Mouse (Mus musculus): Measurements from ENCODE around the gene Trit1. TPM values are rescaled to one million over a fixed set of nuclear protein-coding genes. Genes with fewer than 3 reads are reported as not detected.
"Not testable (repeated sequence)": the region's sequence is repeated elsewhere in the genome, so short reads cannot be mapped to it uniquely, and the experiment has no call there.

Trit1 gene
- total RNA-seq (2022) = 10 to 100 TPM; 24.4 to 27.4 (median 26.6) TPM

DNA sequence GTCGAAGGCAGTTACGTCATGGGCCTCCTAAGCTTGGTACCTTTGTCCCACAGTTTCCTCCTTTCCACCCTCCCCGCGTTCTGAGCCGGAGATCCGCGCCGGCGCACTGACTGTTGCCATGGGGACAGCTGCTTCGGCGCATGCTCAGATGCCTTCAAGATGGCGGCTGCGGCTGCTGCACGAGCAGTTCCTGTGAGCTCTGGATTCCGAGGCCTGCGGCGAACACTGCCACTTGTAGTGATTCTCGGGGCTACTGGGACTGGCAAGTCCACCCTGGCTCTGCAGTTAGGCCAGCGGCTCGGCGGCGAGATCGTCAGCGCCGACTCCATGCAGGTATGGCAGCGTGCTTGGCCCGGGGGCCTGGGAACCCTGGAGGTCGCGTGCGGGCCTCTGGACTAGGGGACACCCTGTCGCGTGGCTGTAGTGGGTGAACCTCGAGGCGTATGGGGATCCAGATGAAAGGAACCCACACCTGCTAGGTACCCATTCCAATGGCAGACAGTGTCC, at the start of gene Trit1:
Gene Trit1 (plus strand): TSS at position 147 of the 507 bp plus-strand sequence.
- DNase-seq (ENCODE audit: low spot score in 2 of 2) = peak; percentile 92 to 93

DNA sequence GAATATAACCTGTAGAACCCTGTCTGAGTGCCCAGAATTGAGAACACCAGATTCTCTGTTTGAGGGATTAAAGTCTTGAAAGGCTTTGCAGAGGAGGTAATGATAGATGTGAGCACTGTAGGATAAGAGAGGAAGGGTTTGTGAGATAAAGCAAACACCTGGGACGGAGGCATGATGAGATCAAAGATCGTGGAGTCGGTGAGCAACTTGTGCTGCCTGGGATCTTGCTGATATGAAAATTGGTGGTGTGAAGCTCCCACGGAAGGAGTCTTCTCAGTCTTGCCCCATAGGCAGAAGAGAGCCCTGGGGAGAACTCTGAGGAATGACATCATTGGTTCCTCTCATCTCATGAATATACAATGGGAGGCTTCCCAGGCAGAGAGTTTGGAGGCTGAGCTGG, 48.3 kb upstream of the Trit1 start:
- DNase-seq (ENCODE audit: low spot score in 2 of 2) = no peak

DNA sequence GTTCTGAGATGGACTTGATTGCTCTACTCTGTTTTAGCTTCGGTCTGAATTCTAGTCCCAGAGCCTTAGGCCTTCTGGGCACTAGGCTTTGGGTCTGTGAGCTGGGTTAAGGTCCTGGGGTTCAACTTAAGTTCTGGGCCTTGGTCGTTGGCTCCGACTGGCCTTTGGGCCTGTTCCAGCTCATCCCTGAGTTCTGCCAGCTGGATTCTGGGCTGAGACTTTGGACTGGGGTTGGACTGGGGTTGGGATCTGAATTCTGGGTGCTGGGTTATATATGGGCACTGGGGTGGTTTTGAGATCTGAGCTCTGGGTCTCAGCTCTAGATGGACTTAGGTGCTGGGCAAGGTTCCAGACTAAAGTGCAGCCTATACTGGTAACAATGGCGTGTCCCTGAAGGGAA, 45.2 kb upstream of the Trit1 start:
- DNase-seq (ENCODE audit: low spot score in 2 of 2) = no peak

DNA sequence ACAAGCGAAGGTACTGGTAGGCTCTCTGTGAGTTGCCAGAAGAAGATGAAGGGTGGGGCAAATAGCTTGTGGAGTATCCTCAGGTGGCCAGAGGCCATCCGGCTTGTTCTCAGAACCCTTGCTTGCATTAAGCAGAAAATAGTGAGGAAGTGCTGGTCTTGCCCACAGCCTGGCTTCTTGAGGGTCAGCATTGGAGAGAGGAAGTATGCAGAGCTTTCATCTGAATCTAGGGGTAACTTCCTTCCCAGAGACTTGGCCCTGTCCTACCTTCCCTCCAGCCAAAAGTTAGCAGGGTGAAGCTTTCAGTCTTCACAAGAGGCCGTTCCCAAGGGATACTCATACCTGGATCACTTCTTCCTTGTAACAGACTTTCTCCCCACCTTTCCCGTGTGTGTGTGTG, 44.8 kb upstream of the Trit1 start:
- DNase-seq (ENCODE audit: low spot score in 2 of 2) = no peak

DNA sequence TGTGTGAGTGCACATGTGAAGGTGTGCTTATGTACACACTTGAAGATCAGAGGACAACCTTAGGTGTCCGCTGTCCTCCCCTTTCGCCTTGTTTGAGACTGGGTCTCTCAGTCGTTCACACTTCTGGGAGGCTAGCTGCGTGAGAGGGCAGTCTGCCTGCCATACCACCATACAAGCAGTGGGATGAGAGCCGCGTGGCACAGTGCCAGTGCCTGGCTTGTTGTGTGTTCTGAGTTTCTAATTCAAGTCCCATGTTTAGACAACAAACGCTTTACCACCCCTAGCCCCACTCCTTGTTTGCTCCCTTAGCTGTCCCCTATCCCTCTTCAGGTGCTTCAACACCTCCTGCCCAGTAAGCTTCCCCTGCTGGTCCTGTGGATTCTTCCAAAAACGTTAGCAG, 44.3 kb upstream of the Trit1 start:
- DNase-seq (ENCODE audit: low spot score in 2 of 2) = no peak

DNA sequence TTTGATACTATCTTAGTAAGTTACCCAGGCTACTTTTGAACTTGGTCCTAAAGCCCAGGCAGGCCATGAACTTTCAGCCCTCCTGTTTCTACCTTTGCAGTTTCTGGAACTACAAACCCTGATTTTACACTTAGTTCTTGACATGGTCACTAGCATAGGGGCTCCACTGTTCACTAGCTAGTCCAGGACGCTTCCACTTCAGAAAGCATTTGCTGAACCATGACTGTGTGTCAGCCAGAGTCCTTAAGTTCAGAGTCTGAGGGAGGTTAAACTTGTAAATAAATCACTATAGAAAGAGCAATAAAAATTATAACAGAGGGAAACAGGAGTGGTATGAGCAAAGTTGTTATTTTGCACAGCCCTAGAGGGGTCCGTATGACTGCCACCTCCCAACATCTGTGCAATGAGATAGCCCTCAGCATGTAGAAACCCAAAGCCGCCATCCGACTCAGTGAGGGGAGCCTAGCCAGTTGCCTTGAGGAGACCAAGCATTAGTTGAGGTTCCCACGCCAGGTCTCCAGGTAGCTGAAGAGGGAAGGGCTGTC, 41.3 kb upstream of the Trit1 start:
- no peak for DNase-seq (ENCODE audit: low spot score in 2 of 2)

DNA sequence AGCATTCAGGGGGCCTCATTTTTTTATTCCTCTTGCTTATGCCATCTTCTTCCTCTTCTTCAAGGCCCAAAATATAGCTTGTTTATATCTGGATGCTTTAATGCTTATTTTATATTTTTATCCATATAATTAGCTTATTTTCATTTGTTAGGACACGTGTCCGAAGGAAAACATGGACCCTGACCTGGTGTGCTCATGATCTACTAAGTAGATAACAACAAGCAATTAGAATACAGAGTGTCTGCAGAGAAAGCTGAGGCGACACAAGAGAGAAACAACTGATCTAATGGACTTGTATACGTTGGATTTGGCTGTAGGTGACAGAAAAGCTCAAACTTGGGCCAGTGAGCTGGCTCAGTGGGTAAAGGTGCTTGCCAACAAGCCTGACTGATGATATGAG, 39.5 kb upstream of the Trit1 start:
- DNase-seq (ENCODE audit: low spot score in 2 of 2) = no peak

DNA sequence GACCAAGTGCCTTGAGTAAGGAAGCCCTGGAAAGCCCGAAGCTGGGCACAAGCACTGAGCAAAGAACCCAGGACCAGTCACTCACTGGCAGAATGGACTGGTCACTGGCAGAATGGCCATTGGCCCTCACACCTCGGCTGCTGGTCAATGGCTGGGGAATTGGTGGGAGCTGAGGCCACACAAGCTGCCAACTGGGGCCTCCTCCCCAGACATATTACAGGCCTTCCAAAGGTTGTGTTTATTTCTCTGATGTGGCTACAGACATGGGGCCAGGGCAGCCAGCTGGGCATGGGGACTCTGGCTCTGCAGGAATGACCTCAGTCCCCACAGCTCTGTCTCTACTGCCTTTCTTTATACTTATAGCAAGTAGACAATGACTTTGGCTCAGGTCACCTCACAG, 37.5 kb upstream of the Trit1 start:
- no peak for DNase-seq (ENCODE audit: low spot score in 2 of 2)

DNA sequence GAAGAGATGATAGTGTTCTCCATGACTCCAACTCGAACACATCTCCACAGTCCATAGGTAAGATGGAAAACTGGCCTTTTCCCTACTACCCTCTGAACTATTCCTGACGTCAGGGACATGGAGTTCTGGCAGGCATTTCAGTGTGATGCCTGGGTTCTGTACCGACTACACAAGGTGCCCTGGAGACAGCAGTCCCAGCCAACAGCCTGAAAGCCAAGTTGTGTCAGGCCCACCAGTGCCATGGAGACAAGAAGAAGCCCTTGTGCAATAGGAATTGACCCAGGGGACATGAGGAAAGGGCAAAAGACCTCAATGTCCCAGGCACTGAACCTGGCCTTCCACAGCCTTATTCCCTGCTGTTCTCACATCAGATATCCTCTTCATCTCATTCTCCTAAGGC, 36.6 kb upstream of the Trit1 start:
- no peak for DNase-seq (ENCODE audit: low spot score in 2 of 2)

DNA sequence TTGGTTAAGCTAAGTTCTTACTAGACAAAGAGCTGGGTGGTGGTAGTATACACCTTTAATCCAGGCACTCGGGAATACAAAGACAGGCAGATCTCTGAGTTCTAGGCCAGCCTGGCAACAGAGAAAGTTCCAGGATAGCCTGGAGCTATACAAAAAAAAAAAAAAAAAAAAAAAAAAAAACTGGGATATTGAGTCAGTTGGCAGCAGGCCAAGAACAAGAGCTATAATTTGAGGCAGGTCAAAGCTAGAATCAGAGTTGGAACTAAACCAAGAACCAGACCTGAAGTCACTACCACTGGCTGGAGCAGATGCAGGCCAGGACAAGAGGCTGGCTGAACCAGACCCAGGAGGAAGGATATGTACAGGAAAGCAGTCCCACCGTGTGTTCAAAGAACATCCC, 35.7 kb upstream of the Trit1 start:
- no peak for DNase-seq (ENCODE audit: low spot score in 2 of 2)

DNA sequence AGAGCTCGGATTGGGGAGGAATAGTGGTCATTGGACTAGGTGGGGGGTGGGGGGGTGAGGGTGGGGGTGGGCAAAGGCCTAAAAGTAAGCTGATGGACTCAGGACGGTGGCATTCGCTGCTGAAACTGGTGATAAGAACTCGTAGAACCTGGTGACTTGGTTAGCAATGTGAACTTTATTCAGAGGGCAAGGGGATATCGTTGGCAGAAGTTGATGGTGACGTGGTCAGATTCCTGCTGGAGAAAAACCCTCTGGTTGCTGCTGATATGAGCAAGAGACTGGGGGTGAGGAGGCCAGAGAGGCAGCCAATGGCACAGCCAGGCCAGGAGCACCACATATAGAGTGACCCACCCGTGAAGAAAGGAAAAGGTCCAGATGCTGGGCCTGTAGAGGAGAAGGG, 35.2 kb upstream of the Trit1 start:
- no peak for DNase-seq (ENCODE audit: low spot score in 2 of 2)

DNA sequence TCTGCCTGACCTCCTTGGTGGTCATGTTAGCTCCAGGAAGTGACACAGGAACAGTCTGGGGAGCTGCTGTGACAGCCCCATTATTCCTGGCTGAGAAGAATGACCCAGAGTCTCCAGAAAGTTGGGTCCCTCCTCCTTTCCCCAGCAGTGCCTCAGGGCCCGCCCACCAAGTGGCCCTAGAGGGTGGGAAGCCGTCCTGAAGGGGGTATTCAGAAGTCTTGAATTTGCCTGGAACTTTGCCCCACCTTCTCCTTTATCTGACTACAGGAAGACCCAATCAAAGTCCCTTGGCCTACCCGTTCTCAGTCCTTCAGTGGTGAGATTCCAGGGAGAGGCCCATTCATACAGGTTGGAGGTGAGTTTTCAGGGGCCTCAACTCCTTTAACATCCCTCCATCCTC, 34.5 kb upstream of the Trit1 start:
- DNase-seq (ENCODE audit: low spot score in 2 of 2) = no peak

DNA sequence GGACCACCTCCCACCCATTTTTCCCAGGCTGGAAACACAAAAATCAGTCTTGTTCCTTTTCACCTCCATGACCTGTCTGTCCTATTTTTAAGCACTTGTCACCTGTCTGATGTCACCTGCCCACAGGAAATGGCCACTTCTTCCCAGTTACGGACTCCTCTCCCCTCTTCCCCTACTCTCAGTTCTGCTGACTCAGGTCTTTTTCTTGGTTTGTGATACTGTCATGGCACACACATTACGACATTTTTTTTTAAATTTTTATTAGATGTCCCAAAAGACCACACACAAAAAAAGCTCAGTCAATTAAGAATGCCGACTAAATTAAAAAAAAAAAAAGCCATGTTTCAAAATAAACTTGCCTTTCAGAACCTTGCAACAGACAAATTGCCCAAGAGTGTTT, 33.9 kb upstream of the Trit1 start:
- DNase-seq (ENCODE audit: low spot score in 2 of 2) = no peak

DNA sequence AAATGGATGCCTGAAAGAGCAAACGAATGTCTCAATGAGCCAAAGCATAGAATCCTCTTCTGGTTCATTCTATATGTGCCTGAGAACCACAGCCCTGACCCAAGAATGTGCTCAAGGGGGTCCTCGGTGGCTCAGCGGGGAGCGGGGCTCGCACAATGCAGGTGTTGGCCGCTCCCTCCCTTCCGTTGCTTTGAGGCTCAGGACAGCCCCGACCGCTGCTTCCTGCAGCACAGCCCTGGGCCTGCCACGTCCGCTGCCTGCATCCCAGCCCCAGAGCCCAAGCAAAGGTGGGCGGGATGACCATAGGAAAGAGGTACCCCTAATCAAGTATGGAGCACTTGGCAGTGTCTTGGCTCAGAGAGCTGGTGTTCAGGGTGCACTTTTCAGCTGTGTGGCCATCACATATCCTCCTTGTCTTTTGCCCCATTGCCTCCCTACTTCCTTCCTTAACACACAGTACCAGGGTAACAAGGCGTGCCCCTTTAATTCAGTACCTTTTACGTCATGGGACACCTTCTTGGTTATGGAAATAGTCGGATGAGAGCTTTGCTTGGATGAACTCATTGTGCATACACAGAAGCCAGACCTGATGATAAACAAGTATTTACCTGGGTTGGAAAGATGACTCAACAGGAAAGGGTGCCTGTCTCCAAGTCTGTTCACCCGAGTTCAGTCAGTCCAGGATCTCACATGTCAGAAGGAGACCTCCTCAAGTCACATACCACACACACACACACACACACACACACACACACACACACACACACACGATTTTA, 32.7 kb upstream of the Trit1 start:
- DNase-seq (ENCODE audit: low spot score in 2 of 2) = no peak

DNA sequence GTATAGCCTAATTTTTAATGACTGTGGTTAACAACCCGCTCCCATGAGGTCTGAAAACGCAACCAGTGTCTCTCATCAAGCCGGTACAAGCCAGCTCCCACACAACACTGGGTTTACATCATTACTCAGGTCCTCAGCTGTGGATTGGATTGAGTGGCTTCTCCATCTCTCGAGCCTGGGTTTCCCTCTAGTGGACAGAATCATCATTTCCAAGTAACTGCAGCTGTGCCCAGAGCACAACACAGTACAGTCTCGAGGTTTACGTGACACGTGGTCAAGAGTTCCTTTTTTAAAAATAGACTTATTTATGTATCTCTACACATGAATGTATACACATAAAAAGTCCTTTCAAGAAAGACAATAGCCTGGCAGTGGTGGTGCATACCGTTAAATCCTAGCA, 31.3 kb upstream of the Trit1 start:
- DNase-seq (ENCODE audit: low spot score in 2 of 2) = peak; percentile 68 to 70

DNA sequence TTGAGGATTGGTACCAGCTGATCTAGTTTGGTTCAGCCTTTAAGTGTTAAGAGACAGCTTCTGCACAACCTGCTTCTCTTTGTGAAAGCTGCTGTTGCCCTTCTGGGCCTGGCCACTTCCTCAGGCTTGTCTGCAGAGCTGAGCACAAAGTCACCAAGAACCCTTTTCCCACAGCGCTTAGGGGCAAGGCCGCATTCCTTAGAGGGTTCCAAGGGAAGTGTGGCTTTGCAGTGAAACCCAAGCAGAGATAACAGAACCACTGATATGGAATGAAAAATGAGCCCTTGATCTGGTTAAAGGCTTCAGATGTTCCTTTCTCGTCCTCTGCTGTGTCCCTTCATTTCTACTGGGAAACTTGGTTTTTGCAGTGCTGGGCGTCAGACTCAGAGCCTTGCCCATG, 29.0 kb upstream of the Trit1 start:
- DNase-seq (ENCODE audit: low spot score in 2 of 2) = no peak

DNA sequence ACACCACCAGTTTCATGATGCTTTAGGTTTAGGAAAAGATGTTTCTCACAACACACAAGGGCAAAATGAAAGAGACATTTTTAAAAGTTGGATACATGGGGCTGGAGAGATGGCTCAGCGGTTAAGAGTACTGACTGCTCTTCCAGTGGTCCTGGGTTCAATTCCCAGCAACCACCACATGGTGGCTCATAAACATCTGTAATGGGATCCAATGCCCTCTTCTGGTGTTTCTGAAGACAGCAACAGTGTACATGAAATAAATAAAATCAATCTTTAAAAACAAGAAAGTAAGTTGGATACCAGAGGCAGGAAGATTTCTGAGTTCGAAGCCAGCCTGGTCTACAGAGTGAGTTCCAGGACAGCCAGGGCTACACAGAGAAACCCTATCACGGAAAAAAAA, 28.4 kb upstream of the Trit1 start:
- DNase-seq (ENCODE audit: low spot score in 2 of 2) = not testable (repeated sequence)

DNA sequence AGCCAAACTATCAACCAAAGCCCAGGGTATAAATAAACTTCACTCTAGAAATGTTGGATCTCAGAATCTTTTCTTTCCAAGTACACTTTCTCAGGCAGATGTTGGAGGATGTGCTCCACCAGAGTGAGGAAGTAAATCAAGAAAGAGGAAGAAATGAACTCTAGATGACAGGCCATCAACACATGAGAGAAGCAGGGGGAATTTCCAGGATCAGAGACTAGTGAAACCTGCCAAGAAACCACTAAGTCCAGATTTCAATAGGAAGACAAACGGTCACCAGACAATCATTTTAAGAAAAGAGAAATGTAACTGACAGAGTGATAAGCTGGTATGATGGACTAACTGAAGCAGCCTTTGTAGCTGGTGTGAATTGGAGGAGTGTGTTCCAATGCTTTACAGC, 25.2 kb upstream of the Trit1 start:
- DNase-seq (ENCODE audit: low spot score in 2 of 2) = no peak

DNA sequence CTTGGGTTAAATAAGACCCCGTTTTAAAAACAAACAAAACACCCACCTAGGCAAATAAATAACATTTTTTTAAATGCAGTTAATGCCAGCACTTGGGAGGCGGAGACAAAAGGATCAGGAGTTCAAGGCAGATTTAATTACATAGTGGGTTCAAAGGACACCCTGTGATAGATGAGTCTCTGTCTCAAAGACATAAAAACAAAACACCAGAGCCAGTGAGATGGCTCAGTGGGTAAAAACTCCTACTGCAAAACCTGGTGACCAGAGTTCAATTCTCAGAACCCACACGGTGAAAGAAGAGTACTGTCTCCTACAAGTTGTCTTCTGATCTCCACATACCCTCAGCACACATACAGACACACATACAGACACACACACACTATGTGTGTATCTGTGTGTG, 24.1 kb upstream of the Trit1 start:
- DNase-seq (ENCODE audit: low spot score in 2 of 2) = no peak

DNA sequence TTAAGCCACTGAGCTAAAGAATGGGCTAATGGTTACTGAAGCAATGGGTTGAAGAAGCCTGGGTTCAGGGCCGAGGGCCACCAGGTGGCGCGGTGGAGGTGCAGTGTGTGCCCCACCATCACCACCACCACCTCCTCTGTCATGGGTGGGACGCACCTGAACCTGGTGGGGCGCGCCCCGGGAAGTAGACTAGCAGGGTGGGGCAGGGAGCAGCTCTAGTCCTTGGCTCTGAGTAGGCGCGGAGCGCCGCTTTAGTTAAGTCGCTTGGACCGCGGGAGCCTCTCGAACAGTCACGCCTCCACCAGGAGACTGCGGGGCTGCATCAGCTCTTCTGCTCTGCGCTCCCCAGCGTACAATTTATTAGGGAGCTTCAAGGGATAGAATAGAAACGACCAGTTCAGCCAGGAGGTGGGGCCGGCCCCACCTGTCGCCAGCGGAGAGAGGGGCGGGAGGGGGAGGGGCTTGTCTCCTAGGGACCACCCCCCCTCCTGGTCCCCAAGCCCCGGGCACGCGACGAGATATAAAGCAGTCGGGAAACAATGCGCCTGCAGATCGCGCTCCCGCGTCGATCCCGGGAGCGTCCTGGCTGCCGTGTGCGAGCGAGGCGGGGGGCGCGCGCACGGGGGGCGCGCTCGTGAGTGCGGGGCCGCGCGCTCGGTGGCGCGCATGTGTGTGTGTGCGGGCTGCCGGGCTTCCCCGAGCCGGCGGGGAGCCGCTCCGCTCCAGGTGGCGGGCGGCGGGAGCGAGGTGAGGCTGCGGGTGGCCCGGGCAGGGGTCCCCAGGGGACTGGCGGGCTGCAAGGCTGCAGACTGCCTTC, 20.8 kb upstream of the Trit1 start, which contains the start of gene Mycl:
Gene Mycl (plus strand): TSS at position 249 of the 817 bp plus-strand sequence.
- DNase-seq (ENCODE audit: low spot score in 2 of 2) = peak; percentile 79 to 90

DNA sequence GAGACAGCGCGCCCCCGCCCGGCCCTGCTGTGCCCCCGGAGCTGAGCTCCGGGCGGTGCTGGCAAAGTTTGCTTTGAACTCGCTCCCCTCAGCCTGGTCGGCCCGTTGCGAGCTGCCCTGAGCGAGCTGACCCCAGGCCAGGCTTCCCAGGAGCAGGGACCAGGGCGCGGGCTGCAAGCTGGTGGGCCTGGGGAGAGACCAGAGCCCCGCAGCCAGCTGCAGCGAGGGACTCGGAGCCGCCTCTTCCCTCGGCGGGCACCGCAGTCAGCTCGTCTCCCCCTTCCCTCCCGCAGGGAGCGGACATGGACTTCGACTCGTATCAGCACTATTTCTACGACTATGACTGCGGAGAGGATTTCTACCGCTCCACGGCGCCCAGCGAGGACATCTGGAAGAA, 20.2 kb upstream of the Trit1 start:
- no peak for DNase-seq (ENCODE audit: low spot score in 2 of 2)

DNA sequence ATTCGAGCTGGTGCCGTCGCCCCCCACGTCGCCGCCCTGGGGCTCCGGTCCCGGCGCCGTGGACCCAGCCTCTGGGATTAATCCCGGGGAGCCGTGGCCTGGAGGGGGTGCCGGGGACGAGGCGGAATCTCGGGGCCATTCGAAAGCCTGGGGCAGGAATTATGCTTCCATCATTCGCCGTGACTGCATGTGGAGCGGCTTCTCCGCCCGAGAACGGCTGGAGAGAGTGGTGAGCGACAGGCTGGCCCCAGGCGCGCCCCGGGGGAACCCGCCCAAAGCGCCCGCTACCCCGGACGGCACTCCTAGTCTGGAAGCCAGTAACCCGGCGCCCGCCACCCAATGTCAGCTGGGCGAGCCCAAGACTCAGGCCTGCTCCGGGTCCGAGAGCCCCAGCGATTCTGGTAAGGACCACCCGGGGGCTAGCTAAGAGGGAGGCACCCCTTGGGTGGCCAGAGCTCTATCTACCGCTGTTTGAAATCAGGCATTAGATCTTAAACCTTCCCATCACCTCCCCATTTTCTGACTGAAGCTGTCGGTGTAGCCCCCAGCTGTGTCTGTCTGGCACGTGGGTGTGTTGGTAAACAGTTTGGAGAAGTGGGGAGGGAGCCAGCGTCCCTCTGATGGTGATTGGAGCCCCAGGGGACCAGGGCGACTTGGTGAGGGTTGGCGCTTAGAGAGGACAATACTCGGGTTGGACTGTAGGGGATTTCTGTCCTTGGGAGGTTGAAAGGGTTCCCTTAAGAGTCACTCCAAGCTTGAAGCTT, 19.6 kb upstream of the Trit1 start:
- DNase-seq (ENCODE audit: low spot score in 2 of 2) = no peak
